Mouse (Mus musculus) midbrain, postnatal 0 days (tissue): ENCODE data around the gene Slc1a3. TPM values are rescaled to one million over a fixed set of nuclear protein-coding genes. Genes with fewer than 3 reads are reported as not detected.

ENCODE experiments used
- ATAC-seq: fragments of 200-750 bp; cut with Nextera tagmentation; 2 replicates; pipeline ENCODE4 v1.8.0; 2017; ENCODE audit warnings: moderate number of reproducible peaks, mild to moderate bottlenecking, moderate TSS enrichment, moderate library complexity; ENCODE audit not compliant: low FRiP score
- DNase-seq: peaks from one replicate; pipeline ENCODE4 v3.0.0-alpha.2; 2015; ENCODE audit warnings: low spot score
- H3K27ac ChIP-seq: fragments of 300-500 bp; sonication (generic); 2 replicates; pipeline ENCODE4 v1.5.1; 2014; ENCODE audit warnings: low read depth, mild to moderate bottlenecking, low read length, mixed read lengths
- H3K27me3 ChIP-seq: fragments of 300-500 bp; sonication (generic); 2 replicates; pipeline ENCODE4 v1.6.1; 2014; ENCODE audit warnings: low read length, control low read depth, mixed read lengths; ENCODE audit not compliant: insufficient read depth
- H3K36me3 ChIP-seq: fragments of 300-500 bp; sonication (generic); 2 replicates; pipeline ENCODE4 v1.6.1; 2014; ENCODE audit warnings: low read length, control low read depth, mixed read lengths; ENCODE audit not compliant: insufficient read depth
- H3K4me1 ChIP-seq: fragments of 300-500 bp; sonication (generic); 2 replicates; pipeline ENCODE4 v1.6.1; 2014; ENCODE audit warnings: mild to moderate bottlenecking, control low read depth, antibody characterized with exemption, low read length, mixed read lengths; ENCODE audit not compliant: insufficient read depth
- H3K4me2 ChIP-seq: fragments of 300-500 bp; sonication (generic); 2 replicates; pipeline ENCODE4 v1.6.1; 2014; ENCODE audit warnings: low read depth, mild to moderate bottlenecking, low read length, mixed read lengths; ENCODE audit not compliant: poor library complexity, severe bottlenecking
- H3K4me3 ChIP-seq: fragments of 300-500 bp; sonication (generic); 2 replicates; pipeline ENCODE4 v1.5.1; 2014; ENCODE audit warnings: low read depth, mild to moderate bottlenecking, low read length, moderate library complexity
- H3K9ac ChIP-seq: fragments of 300-500 bp; sonication (generic); replicated peaks from 2 replicates; pipeline ENCODE4 v1.6.1; 2014; ENCODE audit warnings: mild to moderate bottlenecking, low read length, moderate library complexity, mixed read lengths; ENCODE audit not compliant: poor library complexity, severe bottlenecking
- H3K9me3 ChIP-seq: fragments of 300-500 bp; sonication (generic); 2 replicates; pipeline ENCODE4 v1.6.1; 2016; ENCODE audit warnings: low read length, control low read depth
- CTCF ChIP-seq: IDR thresholded peaks from 2 replicates; pipeline ENCODE4 v1.5.1; 2016; ENCODE audit warnings: antibody characterized with exemption, mild to moderate bottlenecking
- WGBS: fragments of 180-500 bp; shearing (Covaris S2); extraction: QIAGEN DNeasy Blood & Tissue Kit; methylation state at CpG from one replicate; pipeline ENCODE4 v1.1.7; 2014; 5-methylcytosine and 5-hydroxymethylcytosine counted together
- polyA plus RNA-seq: library from polyadenylated mRNA; unstranded; fragments of >200 nt; fragmentation: Nextera tagmentation; extraction: Ambion mirVana; gene quantifications from 2 replicates; pipeline ENCODE4 v1.2.1, GENCODE M21; 2015
- total RNA-seq: library from RNA; depleted of rRNA; stranded (reverse); fragments of >200 nt; gene quantifications from 2 replicates; pipeline ENCODE4 v1.2.3, GENCODE M21; 2014; rRNA removed

Gene Slc1a3
- total and polyA plus RNA-seq, 2 experiments from 2014 or later: 147 to 195 TPM

DNA sequence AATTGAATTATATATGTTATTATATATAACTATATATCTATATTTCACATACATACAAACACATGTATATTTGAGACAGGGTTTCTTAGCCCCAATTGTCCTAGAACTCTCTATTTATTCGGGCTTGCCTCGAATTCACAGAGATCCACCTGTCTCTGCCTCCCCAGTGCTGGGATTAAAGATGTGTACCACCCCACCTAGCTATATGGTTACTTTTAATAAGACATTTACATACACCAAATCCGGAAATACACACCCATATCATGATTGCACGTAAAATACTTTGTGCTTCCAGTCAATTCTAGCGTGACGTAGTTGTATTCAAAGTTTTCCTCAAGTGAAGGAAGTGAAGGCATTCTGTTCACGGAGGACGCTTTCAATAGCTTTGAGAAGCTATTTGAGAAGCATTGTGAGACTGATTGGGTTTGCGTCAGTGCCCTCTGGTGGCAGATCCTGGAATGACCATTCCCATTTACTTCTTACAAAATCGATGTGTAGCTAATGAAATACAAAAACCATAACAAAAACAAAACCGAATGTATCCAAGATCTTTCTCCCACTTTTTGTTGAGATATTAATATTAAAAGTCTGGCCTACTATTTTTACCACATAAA lies 121.0 kb downstream of the Slc1a3 start:
- H3K4me2 ChIP-seq: no peak overlapping the region
- TF ChIP-seq CTCF: peak; percentile 93
- no peak overlapping the region for H3K9ac ChIP-seq
- DNase-seq (peak; percentile 88), ATAC-seq (0 out of 2 replicates have a peak, but pooled peaks have one; percentile 53)
- no peaks in the 10 kb centered on the region for H3K4me1 ChIP-seq
- no peaks in the 10 kb centered on the region for H3K27me3 ChIP-seq
- H3K4me3 ChIP-seq: no peak overlapping the region
- WGBS: 23% methylated on average over 11 of the region's 11 CpGs
- no peaks in the 10 kb centered on the region for H3K36me3 ChIP-seq
- no peaks in the 10 kb centered on the region for H3K9me3 ChIP-seq
- no peak overlapping the region for H3K27ac ChIP-seq

DNA sequence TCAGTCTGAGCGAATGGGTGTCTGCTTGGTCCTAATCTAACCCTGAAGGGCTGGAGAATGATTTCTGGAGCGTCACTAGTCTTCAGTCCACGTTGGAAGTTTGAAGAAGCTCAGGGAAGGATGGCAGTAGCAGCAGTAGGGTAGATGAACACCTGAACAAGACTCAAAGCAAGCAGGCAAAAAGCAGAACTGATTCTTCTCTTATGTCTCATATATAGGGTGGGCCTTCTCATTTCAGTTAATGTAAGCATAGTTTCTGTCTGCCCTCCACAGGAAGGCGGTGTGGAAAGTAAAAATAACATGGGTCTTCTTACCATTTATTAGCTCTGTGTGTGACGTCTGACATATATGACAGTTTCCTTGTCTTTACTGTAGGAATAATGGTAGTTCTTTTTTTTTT lies 122.5 kb downstream of the Slc1a3 start:
- Histone ChIP-seq H3K4me2 (no peak overlapping the region), H3K27ac (no peak overlapping the region), H3K4me3 (no peak overlapping the region), H3K27me3 (no peaks in the 10 kb centered on the region), H3K9ac (no peak overlapping the region), H3K4me1 (no peaks in the 10 kb centered on the region), H3K9me3 (no peaks in the 10 kb centered on the region), H3K36me3 (no peaks in the 10 kb centered on the region)
- no peak for DNase-seq
- ATAC-seq: no peak
- WGBS: 92% methylated on average over 5 of the region's 5 CpGs
- no peak for TF ChIP-seq CTCF

DNA sequence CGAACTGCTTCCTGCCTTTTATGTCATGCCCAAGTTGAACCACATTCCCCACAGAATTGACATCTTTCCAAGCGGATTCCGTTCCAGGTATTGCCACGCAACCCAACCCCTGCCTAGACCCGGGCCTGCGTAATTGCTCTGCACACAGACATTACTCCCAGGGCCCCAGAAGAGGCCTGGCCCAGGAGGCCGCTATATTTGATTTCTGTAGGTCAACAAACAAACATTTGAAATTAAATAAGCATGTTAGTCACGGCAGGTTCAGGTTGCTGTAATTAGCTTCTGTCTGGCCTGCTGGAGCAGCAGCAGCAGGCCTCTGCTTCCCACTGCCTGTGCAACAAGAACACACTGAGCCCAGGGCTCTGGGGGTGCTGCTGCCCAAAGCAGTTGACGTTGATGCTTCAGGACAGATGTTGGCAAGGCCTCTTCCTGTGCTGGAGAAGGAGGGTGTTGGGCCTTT lies 123.7 kb downstream of the Slc1a3 start:
- DNase-seq (peak; percentile 67), ATAC-seq (no peak)
- WGBS: 64% methylated on average over 9 of the region's 9 CpGs

More for the DNA sequence above, 123.7 kb downstream of the Slc1a3 start:
- Histone ChIP-seq H3K27ac (no peak overlapping the region), H3K27me3 (no peaks in the 10 kb centered on the region), H3K9me3 (no peaks in the 10 kb centered on the region), H3K4me1 (no peaks in the 10 kb centered on the region), H3K4me3 (no peak overlapping the region), H3K4me2 (no peak overlapping the region), H3K9ac (no peak overlapping the region), H3K36me3 (no peaks in the 10 kb centered on the region)
- no peak for TF ChIP-seq CTCF

Other genes with a start within 250 kb of the Slc1a3 start
- not detected in 2 replicates for gene Gm2310, start 190.8 kb downstream of the Slc1a3 start, total RNA-seq
- not detected in 2 replicates for gene Gm2310, start 190.8 kb downstream of the Slc1a3 start, polyA plus RNA-seq